Mouse (Mus musculus): ENCODE data around the gene Mcm3.

The Mcm3 gene

DNA sequence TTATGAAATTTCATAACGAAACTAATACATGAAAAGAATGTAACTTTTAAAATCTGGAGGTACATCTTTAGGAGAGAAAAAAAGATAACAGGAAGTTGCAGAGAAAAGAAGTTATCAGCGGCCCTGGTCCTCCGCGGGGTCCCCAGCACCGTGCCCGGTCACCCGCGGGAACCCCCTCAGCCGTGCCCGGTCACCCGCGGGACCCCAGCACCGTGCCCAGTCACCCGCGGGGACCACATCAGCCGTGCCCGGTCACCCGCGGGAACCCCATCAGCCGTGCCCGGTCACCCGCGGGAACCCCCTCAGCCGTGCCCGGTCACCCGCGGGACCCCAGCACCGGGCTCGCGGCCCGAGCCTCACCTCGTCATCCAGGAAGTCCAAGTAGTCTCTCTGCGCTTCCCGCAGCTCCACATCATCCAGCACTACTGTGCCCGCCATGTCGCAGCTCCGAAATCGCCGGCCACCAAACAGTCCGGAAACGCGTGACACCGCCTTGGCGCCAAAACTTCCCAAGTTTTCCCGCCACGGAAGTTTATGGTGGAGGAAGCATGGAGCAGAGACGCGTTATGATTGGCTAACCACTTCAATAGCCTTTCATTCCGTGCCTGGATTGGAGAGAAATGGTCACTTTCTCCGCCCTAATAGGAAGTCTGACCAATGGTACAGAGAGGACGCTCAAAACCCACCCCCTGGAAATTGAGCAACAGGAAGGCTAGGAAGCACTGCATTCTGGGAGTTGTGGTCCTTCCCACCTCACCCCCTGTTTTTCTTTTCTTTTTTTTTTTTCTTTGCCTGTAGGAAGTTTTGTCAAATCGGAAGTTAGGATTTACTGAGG, at the start of gene Mcm3:
Mcm3 (minus strand) TSS at position 542 of the 835 bp plus-strand sequence.
- peak; percentile 96 for DNase-seq (ENCODE audit: low read depth)

- DNase-seq (ENCODE audit: low read depth), result no peak
Observed at GRCm38 (mm10) chr1:20868036-20868435, 47.9 kb upstream of the Mcm3 start.

- DNase-seq (ENCODE audit: low read depth), result no peak
Observed at GRCm38 (mm10) chr1:20867241-20867902, 47.3 kb upstream of the Mcm3 start.

GRCm38 (mm10) chr1:20863452-20864172, 43.5 kb upstream of the Mcm3 start:
- no peak for DNase-seq (ENCODE audit: low read depth)

- no peak for DNase-seq (ENCODE audit: low read depth)
Observed at GRCm38 (mm10) chr1:20861865-20862264, 41.8 kb upstream of the Mcm3 start.

DNA sequence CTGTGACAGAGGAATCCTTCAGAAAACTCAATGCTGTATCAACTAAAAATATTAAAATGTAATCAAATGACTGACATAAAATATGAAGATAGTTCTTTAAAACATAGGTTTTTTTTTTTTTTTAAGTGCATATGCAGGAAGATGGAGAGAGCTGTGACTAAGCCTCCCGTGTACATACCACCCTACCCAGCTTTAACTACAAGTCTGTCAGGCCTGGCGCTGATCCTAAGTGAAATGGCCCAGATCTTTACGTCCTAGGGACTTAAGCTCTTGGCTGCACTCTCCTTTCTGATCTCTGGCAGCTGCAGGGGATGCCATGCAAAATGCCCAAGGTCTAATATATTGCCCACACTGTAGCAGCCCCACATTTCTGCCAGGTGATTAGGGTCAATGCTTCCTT, 40.7 kb upstream of the Mcm3 start:
- no peak for DNase-seq (ENCODE audit: low read depth)

- DNase-seq (ENCODE audit: low read depth), result no peak
Observed at GRCm38 (mm10) chr1:20856924-20857902, 37.1 kb upstream of the Mcm3 start.

- DNase-seq (ENCODE audit: low read depth), result no peak
Observed at GRCm38 (mm10) chr1:20839911-20840310, 19.8 kb upstream of the Mcm3 start.

- no peak for DNase-seq (ENCODE audit: low read depth)
Observed at GRCm38 (mm10) chr1:20836551-20837125, 16.5 kb upstream of the Mcm3 start.

- no peak for DNase-seq (ENCODE audit: low read depth)
Observed at GRCm38 (mm10) chr1:20833141-20833511, 13.0 kb upstream of the Mcm3 start.

DNA sequence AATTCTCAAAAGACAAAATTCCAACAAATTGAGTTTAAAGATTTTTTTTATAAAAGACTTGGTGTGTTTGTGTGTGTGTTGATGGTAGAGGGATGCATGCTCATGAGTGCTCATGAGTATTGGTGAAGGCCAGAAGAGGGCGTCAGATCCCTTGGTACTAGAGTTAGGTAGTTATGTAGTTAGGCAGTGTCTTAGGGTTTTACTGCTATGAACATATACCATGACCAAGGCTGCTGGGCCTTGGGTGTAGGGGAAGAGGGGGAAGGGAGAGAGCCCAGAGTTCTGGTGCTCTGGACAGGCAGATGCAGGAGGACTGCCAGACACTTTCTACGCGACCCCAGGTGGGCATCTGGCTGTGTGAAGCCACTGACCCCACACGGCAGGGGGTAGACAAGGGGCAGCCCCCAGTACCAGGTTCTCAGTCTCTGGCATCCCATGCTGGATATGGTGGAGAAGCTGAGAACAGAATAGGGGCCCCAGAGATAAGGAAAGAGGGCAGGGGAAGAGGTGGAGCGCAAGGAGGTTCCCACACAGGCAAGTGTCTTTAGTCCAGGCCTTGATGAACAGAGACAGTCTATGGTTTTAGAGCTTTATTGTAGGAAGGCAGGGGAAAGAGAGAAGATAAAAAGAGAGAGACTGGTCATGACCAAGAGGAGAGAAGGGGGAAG, 12.5 kb upstream of the Mcm3 start:
- no peak for DNase-seq (ENCODE audit: low read depth)

GRCm38 (mm10) chr1:20830546-20830945, 10.4 kb upstream of the Mcm3 start:
- no peak for DNase-seq (ENCODE audit: low read depth)

- no peak for DNase-seq (ENCODE audit: low read depth)
Observed at GRCm38 (mm10) chr1:20828061-20828460, 7.9 kb upstream of the Mcm3 start.

- DNase-seq (ENCODE audit: low read depth), result no peak
Observed at GRCm38 (mm10) chr1:20825036-20825435, 4.9 kb upstream of the Mcm3 start.

DNA sequence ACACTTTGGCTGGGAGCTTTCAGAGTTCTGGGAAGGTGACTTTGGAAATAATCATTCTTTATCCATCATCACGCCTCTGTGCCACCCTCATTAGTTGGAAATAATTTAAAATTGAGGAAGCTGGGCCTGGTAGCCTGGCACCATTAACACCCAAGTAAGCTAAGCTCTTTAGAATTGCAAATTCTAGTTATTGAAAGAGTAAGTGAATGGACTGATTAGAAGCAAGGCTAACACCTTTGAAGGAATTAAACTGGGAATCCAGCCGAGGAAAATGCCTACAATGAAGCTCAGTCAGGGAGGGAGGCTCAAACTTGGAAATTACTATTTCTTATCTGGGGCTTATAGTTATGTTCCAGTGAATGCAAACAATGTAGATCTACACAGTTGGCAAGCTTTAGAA, 3.8 kb upstream of the Mcm3 start:
- no peak for DNase-seq (ENCODE audit: low read depth)

DNA sequence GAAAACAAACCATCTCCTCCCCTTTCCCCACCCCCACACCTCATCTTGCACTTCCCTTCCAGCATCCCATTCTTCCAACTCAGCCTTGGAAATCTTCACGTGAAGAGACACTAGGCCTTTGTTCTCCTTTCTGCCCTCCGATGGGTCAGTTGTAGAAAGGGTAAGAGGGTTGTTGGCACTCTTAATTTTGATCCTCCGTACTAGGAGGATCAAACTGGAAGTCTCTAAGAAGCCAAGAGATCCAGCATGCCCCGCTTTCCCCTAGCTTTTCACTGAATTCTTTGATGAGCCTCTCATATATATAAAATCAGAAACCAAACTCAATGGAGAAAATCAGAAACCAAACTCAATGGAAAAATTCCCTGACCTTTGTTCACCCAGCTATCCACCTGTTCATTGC, 3.4 kb upstream of the Mcm3 start:
- no peak for DNase-seq (ENCODE audit: low read depth)

GRCm38 (mm10) chr1:20820959-20821358, 847 bp upstream of the Mcm3 start:
- DNase-seq (ENCODE audit: low read depth), result no peak

DNA sequence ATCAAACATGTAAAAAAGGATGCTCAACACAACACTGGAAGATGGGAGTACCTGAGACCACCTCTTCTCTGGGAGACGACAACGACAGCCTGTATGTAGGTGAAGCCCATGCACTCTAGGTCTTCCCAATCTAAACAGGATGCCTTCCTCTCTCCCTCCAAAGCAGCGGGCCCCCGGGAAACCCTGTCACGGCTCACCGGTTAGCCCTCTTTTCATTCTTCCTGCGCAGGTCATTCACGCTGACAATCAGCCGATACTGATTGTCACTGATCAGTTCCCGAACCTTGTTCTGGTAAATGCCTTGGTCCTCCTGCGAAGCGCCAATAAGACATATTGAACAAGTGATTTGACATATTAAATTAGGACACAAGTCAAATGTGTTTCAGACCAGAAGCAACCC, 2.5 kb downstream of the Mcm3 start:
- DNase-seq (ENCODE audit: low read depth), result no peak

- DNase-seq (ENCODE audit: low read depth), result no peak
Observed at GRCm38 (mm10) chr1:20817172-20817571, 2.9 kb downstream of the Mcm3 start.

- DNase-seq (ENCODE audit: low read depth), result no peak
Observed at GRCm38 (mm10) chr1:20814521-20814920, 5.6 kb downstream of the Mcm3 start.

DNA sequence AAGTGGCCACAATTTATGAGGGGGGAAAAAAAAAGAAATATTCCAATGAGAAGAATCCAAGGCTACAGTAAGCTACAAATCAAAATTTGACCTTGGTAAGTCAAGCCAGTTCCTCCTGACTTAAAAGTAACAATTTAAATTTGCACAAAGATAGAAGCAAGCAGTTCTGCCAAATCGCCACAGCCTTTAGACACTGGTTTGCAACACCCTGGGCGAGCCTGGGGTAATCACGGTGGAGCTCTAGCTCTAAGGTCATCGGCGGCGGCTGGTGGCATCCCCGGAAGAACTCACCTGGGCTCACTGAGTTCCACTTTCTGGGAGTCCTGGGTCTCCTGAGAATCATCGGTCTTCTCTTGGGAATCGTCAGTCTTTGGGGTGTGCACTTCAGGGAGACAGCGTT, 15.6 kb downstream of the Mcm3 start:
- no peak for DNase-seq (ENCODE audit: low read depth)
